Mouse (Mus musculus) lung, postnatal 0 days (tissue): Measurements from ENCODE around the gene Stac2. TPM values are rescaled to one million over a fixed set of nuclear protein-coding genes. Genes with fewer than 3 reads are reported as not detected.

ENCODE experiments used
- ATAC-seq: fragments of 200-750 bp; cut with Nextera tagmentation; 2 replicates; pipeline ENCODE4 v1.8.0; 2017; ENCODE audit warnings: moderate library complexity
- DNase-seq: peaks from one replicate; pipeline ENCODE4 v3.0.0-alpha.2; 2016; ENCODE audit warnings: low spot score
- H3K27ac ChIP-seq: fragments of 300-500 bp; sonication (generic); 2 replicates; pipeline ENCODE4 v1.5.1; 2014; ENCODE audit warnings: antibody characterized with exemption, mild to moderate bottlenecking, low read length, mixed read lengths
- H3K27me3 ChIP-seq: fragments of 300-500 bp; sonication (generic); replicated peaks from 2 replicates; pipeline ENCODE4 v1.6.1; 2014; ENCODE audit warnings: low read length, mixed read lengths; ENCODE audit not compliant: insufficient read depth
- H3K36me3 ChIP-seq: fragments of 300-500 bp; sonication (generic); 2 replicates; pipeline ENCODE4 v1.6.1; 2014; ENCODE audit warnings: low read length, mixed read lengths; ENCODE audit not compliant: insufficient read depth
- H3K4me1 ChIP-seq: fragments of 300-500 bp; sonication (generic); 2 replicates; pipeline ENCODE4 v1.6.1; 2014; ENCODE audit warnings: antibody characterized with exemption, low read depth, low read length, mixed read lengths; ENCODE audit not compliant: insufficient read depth
- H3K4me2 ChIP-seq: fragments of 300-500 bp; sonication (generic); replicated peaks from 2 replicates; pipeline ENCODE4 v1.6.1; 2014; ENCODE audit warnings: low read depth, mild to moderate bottlenecking, low read length, moderate library complexity, mixed read lengths
- H3K4me3 ChIP-seq: fragments of 300-500 bp; sonication (generic); 2 replicates; pipeline ENCODE4 v1.5.1; 2014; ENCODE audit warnings: low read depth, low read length
- H3K9ac ChIP-seq: fragments of 300-500 bp; sonication (generic); replicated peaks from 2 replicates; pipeline ENCODE4 v1.6.1; 2014; ENCODE audit warnings: low read depth, mild to moderate bottlenecking
- H3K9me3 ChIP-seq: fragments of 300-500 bp; sonication (generic); 2 replicates; pipeline ENCODE4 v1.6.1; 2016; ENCODE audit warnings: low read length, mixed read lengths
- CTCF ChIP-seq: IDR thresholded peaks from 2 replicates; pipeline ENCODE4 v1.5.1; 2016; ENCODE audit warnings: antibody characterized with exemption, mild to moderate bottlenecking
- EP300 ChIP-seq: IDR thresholded peaks from 2 replicates; pipeline ENCODE4 v1.6.1; 2016; ENCODE audit warnings: antibody characterized with exemption, mild to moderate bottlenecking, control low read depth
- WGBS: fragments of 180-500 bp; shearing (Covaris S2); extraction: QIAGEN DNeasy Blood & Tissue Kit; methylation state at CpG from one replicate; pipeline ENCODE4 v1.1.7; 2014; 5-methylcytosine and 5-hydroxymethylcytosine counted together
- polyA plus RNA-seq: library from polyadenylated mRNA; unstranded; fragments of >200 nt; fragmentation: Nextera tagmentation; extraction: Ambion mirVana; gene quantifications from 2 replicates; pipeline ENCODE4 v1.2.1, GENCODE M21; 2015

The Stac2 gene
- polyA plus RNA-seq, 1 experiment from 2014 or later = 0.10 TPM

- no peaks in the 10 kb centered on the region for H3K4me1 ChIP-seq
- no peak overlapping the region for H3K4me2 ChIP-seq
- DNase-seq = no peak
- no peaks in the 10 kb centered on the region for H3K27me3 ChIP-seq
- H3K9ac ChIP-seq = no peak overlapping the region
- H3K4me3 ChIP-seq = no peak overlapping the region
- no peak overlapping the region for H3K27ac ChIP-seq
- 85% methylated on average over 7 of the region's 7 CpGs for whole genome bisulfite sequencing
- no peaks in the 10 kb centered on the region for H3K9me3 ChIP-seq
- ATAC-seq = no peak
- TF ChIP-seq EP300 (no peak), CTCF (no peak)
- 0 out of 2 replicates have a peak, but pooled peaks cover 10% of the 10 kb centered on the region for H3K36me3 ChIP-seq
Measured at GRCm38 (mm10) chr11:98082745-98083144, 29.5 kb upstream of the Stac2 start.

- no peak for DNase-seq
- Histone ChIP-seq H3K4me3 (no peak overlapping the region), H3K4me1 (no peaks in the 10 kb centered on the region), H3K27me3 (no peaks in the 10 kb centered on the region), H3K9me3 (no peaks in the 10 kb centered on the region), H3K27ac (no peak overlapping the region), H3K9ac (no peak overlapping the region), H3K36me3 (0 out of 2 replicates have a peak, but pooled peaks cover 5% of the 10 kb centered on the region), H3K4me2 (no peak overlapping the region)
- no peak for ATAC-seq
- TF ChIP-seq EP300 = no peak
- no peak for TF ChIP-seq CTCF
- 85% methylated on average over 6 of the region's 6 CpGs for WGBS
Measured at GRCm38 (mm10) chr11:98080450-98080849, 27.2 kb upstream of the Stac2 start.

- no peak for DNase-seq
- Histone ChIP-seq H3K9ac (no peak overlapping the region), H3K4me1 (no peaks in the 10 kb centered on the region), H3K27me3 (no peaks in the 10 kb centered on the region), H3K9me3 (no peaks in the 10 kb centered on the region), H3K4me2 (no peak overlapping the region), H3K4me3 (no peak overlapping the region), H3K36me3 (no peaks in the 10 kb centered on the region), H3K27ac (no peak overlapping the region)
- 76% methylated on average over 8 of the region's 8 CpGs for whole genome bisulfite sequencing
- no peak for ATAC-seq
- no peak for TF ChIP-seq EP300
- no peak for TF ChIP-seq CTCF
Measured at GRCm38 (mm10) chr11:98077086-98077485, 23.8 kb upstream of the Stac2 start.

GRCm38 (mm10) chr11:98075195-98075808 lies 22.0 kb upstream of the Stac2 start:
- Histone ChIP-seq H3K9ac (no peak overlapping the region), H3K4me2 (no peak overlapping the region), H3K27me3 (no peaks in the 10 kb centered on the region), H3K4me3 (no peak overlapping the region), H3K4me1 (no peaks in the 10 kb centered on the region), H3K27ac (no peak overlapping the region), H3K36me3 (no peaks in the 10 kb centered on the region), H3K9me3 (no peaks in the 10 kb centered on the region)
- TF ChIP-seq EP300 (no peak), CTCF (peak; percentile 89)
- WGBS = 23% methylated on average over 13 of the region's 13 CpGs
- DNase-seq (peak; percentile 87), ATAC-seq (peak; percentile 62)

GRCm38 (mm10) chr11:98073442-98073841 lies 20.2 kb upstream of the Stac2 start:
- TF ChIP-seq CTCF (no peak), EP300 (no peak)
- no peak for ATAC-seq
- Histone ChIP-seq H3K4me1 (no peaks in the 10 kb centered on the region), H3K27ac (no peak overlapping the region), H3K9me3 (no peaks in the 10 kb centered on the region), H3K9ac (no peak overlapping the region), H3K27me3 (no peaks in the 10 kb centered on the region), H3K4me3 (no peak overlapping the region), H3K36me3 (no peaks in the 10 kb centered on the region), H3K4me2 (no peak overlapping the region)
- no peak for DNase-seq
- 85% methylated on average over 4 of the region's 4 CpGs for WGBS

GRCm38 (mm10) chr11:98067255-98067654 lies 14.0 kb upstream of the Stac2 start:
- no peak for DNase-seq
- no peak overlapping the region for H3K4me2 ChIP-seq
- no peak overlapping the region for H3K27ac ChIP-seq
- no peaks in the 10 kb centered on the region for H3K36me3 ChIP-seq
- TF ChIP-seq EP300 (no peak), CTCF (no peak)
- 94% methylated on average over 21 of the region's 21 CpGs for WGBS
- no peaks in the 10 kb centered on the region for H3K4me1 ChIP-seq
- no peak overlapping the region for H3K4me3 ChIP-seq
- no peaks in the 10 kb centered on the region for H3K27me3 ChIP-seq
- no peak for ATAC-seq
- no peak overlapping the region for H3K9ac ChIP-seq
- no peaks in the 10 kb centered on the region for H3K9me3 ChIP-seq

- Histone ChIP-seq H3K4me3 (no peak overlapping the region), H3K36me3 (no peaks in the 10 kb centered on the region), H3K9me3 (no peaks in the 10 kb centered on the region), H3K4me1 (no peaks in the 10 kb centered on the region), H3K27ac (no peak overlapping the region), H3K9ac (no peak overlapping the region), H3K4me2 (no peak overlapping the region), H3K27me3 (no peaks in the 10 kb centered on the region)
- no peak for ATAC-seq
- DNase-seq = no peak
- WGBS = 90% methylated on average over 12 of the region's 12 CpGs
- TF ChIP-seq CTCF (no peak), EP300 (no peak)
Measured at GRCm38 (mm10) chr11:98066201-98066600, 12.9 kb upstream of the Stac2 start.
